Mouse (Mus musculus): ENCODE measurements around the gene Rbm10. TPM values are rescaled to one million over a fixed set of nuclear protein-coding genes. Genes with fewer than 3 reads are reported as not detected.
A peak's percentile ranks its signal among the peaks of the same experiment; 100 is the strongest.

Rbm10 gene
- polyA plus RNA-seq, 1 experiment, result 41.4 TPM

- H3K4me1 ChIP-seq (ENCODE audit: control insufficient read depth, insufficient read depth, low read length), result no peaks in the 10 kb centered on the region
- H3K36me3 ChIP-seq (ENCODE audit: control insufficient read depth, insufficient read depth, low read length, poor library complexity, severe bottlenecking), result no peaks in the 10 kb centered on the region
- no peaks in the 10 kb centered on the region for H3K27me3 ChIP-seq (ENCODE audit: control insufficient read depth, insufficient read depth, low read length, poor library complexity, severe bottlenecking)
- peak overlapping the region; percentile 81 for H3K4me3 ChIP-seq (ENCODE audit: low read depth, low read length)
- peak overlapping the region; percentile 60 for H3K9ac ChIP-seq (ENCODE audit: low read depth, poor library complexity, severe bottlenecking)
- H3K27ac ChIP-seq (ENCODE audit: insufficient read depth, low read length), result no peak overlapping the region
- no peak for TF ChIP-seq CTCF (IDR thresholded peaks at IDR 0.05; ENCODE audit: low read depth, low read length)
- TF ChIP-seq POLR2A (IDR thresholded peaks at IDR 0.05; ENCODE audit: insufficient read depth, low read length), result no peak
- no peaks in the 10 kb centered on the region for H3K9me3 ChIP-seq (replicated peaks; ENCODE audit: control insufficient read depth, insufficient read depth, low read length, poor library complexity, severe bottlenecking)
Observed at GRCm38 (mm10) chrX:20658891-20659406, 41.6 kb downstream of the Rbm10 start.

GRCm38 (mm10) chrX:20662317-20662715, 45.0 kb downstream of the Rbm10 start:
- TF ChIP-seq POLR2A (IDR thresholded peaks at IDR 0.05; ENCODE audit: insufficient read depth, low read length), result no peak
- TF ChIP-seq CTCF (IDR thresholded peaks at IDR 0.05; ENCODE audit: low read depth, low read length), result no peak
- no peak for TF ChIP-seq EP300 (IDR thresholded peaks at IDR 0.05; ENCODE audit: insufficient read depth, low read depth, low read length)
- Histone ChIP-seq H3K4me1 (ENCODE audit: control insufficient read depth, insufficient read depth, low read length) (no peaks in the 10 kb centered on the region), H3K36me3 (ENCODE audit: control insufficient read depth, insufficient read depth, low read length, poor library complexity, severe bottlenecking) (peaks cover 16% of the 10 kb centered on the region), H3K4me3 (ENCODE audit: low read depth, low read length) (no peak overlapping the region), H3K27me3 (ENCODE audit: control insufficient read depth, insufficient read depth, low read length, poor library complexity, severe bottlenecking) (no peaks in the 10 kb centered on the region), H3K27ac (ENCODE audit: insufficient read depth, low read length) (peak overlapping the region; percentile 76), H3K9me3 (replicated peaks; ENCODE audit: control insufficient read depth, insufficient read depth, low read length, poor library complexity, severe bottlenecking) (no peaks in the 10 kb centered on the region), H3K9ac (ENCODE audit: low read depth, poor library complexity, severe bottlenecking) (no peak overlapping the region)

- TF ChIP-seq EP300 (IDR thresholded peaks at IDR 0.05; ENCODE audit: insufficient read depth, low read depth, low read length) (no peak), CTCF (IDR thresholded peaks at IDR 0.05; ENCODE audit: low read depth, low read length) (no peak), POLR2A (IDR thresholded peaks at IDR 0.05; ENCODE audit: insufficient read depth, low read length) (no peak)
- peaks cover 22% of the 10 kb centered on the region for H3K36me3 ChIP-seq (ENCODE audit: control insufficient read depth, insufficient read depth, low read length, poor library complexity, severe bottlenecking)
Observed at GRCm38 (mm10) chrX:20662716-20663443, 45.6 kb downstream of the Rbm10 start.

GRCm38 (mm10) chrX:20663444-20663790, 46.1 kb downstream of the Rbm10 start:
- Histone ChIP-seq H3K9ac (ENCODE audit: low read depth, poor library complexity, severe bottlenecking) (peak overlapping the region; percentile 76), H3K36me3 (ENCODE audit: control insufficient read depth, insufficient read depth, low read length, poor library complexity, severe bottlenecking) (peaks cover 26% of the 10 kb centered on the region), H3K4me3 (ENCODE audit: low read depth, low read length) (peak overlapping the region; percentile 85), H3K27me3 (ENCODE audit: control insufficient read depth, insufficient read depth, low read length, poor library complexity, severe bottlenecking) (no peaks in the 10 kb centered on the region), H3K27ac (ENCODE audit: insufficient read depth, low read length) (no peak overlapping the region; the same call in 1 of the 2 replicates), H3K9me3 (replicated peaks; ENCODE audit: control insufficient read depth, insufficient read depth, low read length, poor library complexity, severe bottlenecking) (no peaks in the 10 kb centered on the region), H3K4me1 (ENCODE audit: control insufficient read depth, insufficient read depth, low read length) (no peaks in the 10 kb centered on the region)
- TF ChIP-seq EP300 (IDR thresholded peaks at IDR 0.05; ENCODE audit: insufficient read depth, low read depth, low read length) (no peak), POLR2A (IDR thresholded peaks at IDR 0.05; ENCODE audit: insufficient read depth, low read length) (no peak), CTCF (IDR thresholded peaks at IDR 0.05; ENCODE audit: low read depth, low read length) (no peak)

More at GRCm38 (mm10) chrX:20662716-20663443, 45.6 kb downstream of the Rbm10 start:
- peak overlapping the region; percentile 85 for H3K4me3 ChIP-seq (ENCODE audit: low read depth, low read length)
- H3K9ac ChIP-seq (ENCODE audit: low read depth, poor library complexity, severe bottlenecking), result peak overlapping the region; percentile 76
- H3K27me3 ChIP-seq (ENCODE audit: control insufficient read depth, insufficient read depth, low read length, poor library complexity, severe bottlenecking), result no peaks in the 10 kb centered on the region
- no peaks in the 10 kb centered on the region for H3K4me1 ChIP-seq (ENCODE audit: control insufficient read depth, insufficient read depth, low read length)
- H3K9me3 ChIP-seq (replicated peaks; ENCODE audit: control insufficient read depth, insufficient read depth, low read length, poor library complexity, severe bottlenecking), result no peaks in the 10 kb centered on the region
- H3K27ac ChIP-seq (ENCODE audit: insufficient read depth, low read length), result peak overlapping the region; percentile 82

- no peaks in the 10 kb centered on the region for H3K9me3 ChIP-seq (replicated peaks; ENCODE audit: control insufficient read depth, insufficient read depth, low read length, poor library complexity, severe bottlenecking)
- peaks cover 3% of the 10 kb centered on the region; the same call in 1 of the 2 replicates for H3K36me3 ChIP-seq (ENCODE audit: control insufficient read depth, insufficient read depth, low read length, poor library complexity, severe bottlenecking)
Observed at GRCm38 (mm10) chrX:20687519-20688067, 70.3 kb downstream of the Rbm10 start, which contains the start of gene Cdk16. Gene Cdk16 (plus strand): TSS chrX:20687954.

More at GRCm38 (mm10) chrX:20687519-20688067, 70.3 kb downstream of the Rbm10 start, which contains the start of gene Cdk16:
- Histone ChIP-seq H3K4me3 (ENCODE audit: low read depth, low read length) (peak within 1 kb of the TSS; percentile 82), H3K9ac (ENCODE audit: low read depth, poor library complexity, severe bottlenecking) (peak within 1 kb of the TSS; percentile 98), H3K27ac (ENCODE audit: insufficient read depth, low read length) (peak within 1 kb of the TSS; percentile 95), H3K4me1 (ENCODE audit: control insufficient read depth, insufficient read depth, low read length) (no peaks in the 10 kb centered on the region), H3K27me3 (ENCODE audit: control insufficient read depth, insufficient read depth, low read length, poor library complexity, severe bottlenecking) (no peaks in the 10 kb centered on the region)
- TF ChIP-seq CTCF (IDR thresholded peaks at IDR 0.05; ENCODE audit: low read depth, low read length), result no peak
- TF ChIP-seq EP300 (IDR thresholded peaks at IDR 0.05; ENCODE audit: insufficient read depth, low read depth, low read length), result no peak
- TF ChIP-seq POLR2A (IDR thresholded peaks at IDR 0.05; ENCODE audit: insufficient read depth, low read length), result no peak

Data from ES-Bruce4 (cell line).